Mouse (Mus musculus) spleen, adult 2 months (tissue): ENCODE results near the gene Foxk1. TPM values are rescaled to one million over a fixed set of nuclear protein-coding genes. Genes with fewer than 3 reads are reported as not detected.
A peak's percentile ranks its signal among the peaks of the same experiment; 100 is the strongest.

Experiments used
- DNase-seq, 2 experiments: peaks; one replicate each; pipeline versions ENCODE4 v3.0.0 to v3.0.0-alpha.2; 2012 to 2021; ENCODE audit warnings: low spot score in 2 of 2, low read depth in 1 of 2
- H3K27ac ChIP-seq: fragments of 200-500 bp; 2 replicates; pipeline ENCODE4 v1.5.1; 2012; ENCODE audit warnings: low read length, inconsistent platforms; ENCODE audit not compliant: insufficient read depth
- H3K27me3 ChIP-seq: fragments of 200-500 bp; 2 replicates; pipeline ENCODE4 v1.6.1; 2012; ENCODE audit warnings: mild to moderate bottlenecking, moderate library complexity, low read length, inconsistent platforms; ENCODE audit not compliant: control insufficient read depth, insufficient read depth
- H3K36me3 ChIP-seq: fragments of 200-500 bp; 2 replicates; pipeline ENCODE4 v1.6.1; 2012; ENCODE audit warnings: mild to moderate bottlenecking, low read length, inconsistent platforms; ENCODE audit not compliant: control insufficient read depth, insufficient read depth
- H3K4me1 ChIP-seq: fragments of 200-500 bp; 2 replicates; pipeline ENCODE4 v1.6.1; 2011; ENCODE audit warnings: inconsistent platforms; ENCODE audit not compliant: control insufficient read depth, insufficient read depth, insufficient read length
- H3K4me3 ChIP-seq: fragments of 200-500 bp; 2 replicates; pipeline ENCODE4 v1.5.1; 2011; ENCODE audit warnings: mild to moderate bottlenecking, inconsistent platforms; ENCODE audit not compliant: insufficient read depth, insufficient read length; ENCODE audit errors: extremely low read depth
- CTCF ChIP-seq: fragments of 200-500 bp; IDR thresholded peaks from 2 replicates; pipeline ENCODE4 v1.5.1; 2011; ENCODE audit warnings: mild to moderate bottlenecking, inconsistent platforms; ENCODE audit not compliant: insufficient read depth, insufficient read length, insufficient replicate concordance; ENCODE audit errors: extremely low read depth
- POLR2A ChIP-seq: fragments of 200-500 bp; IDR thresholded peaks from 2 replicates; pipeline ENCODE4 v1.6.1; 2011; ENCODE audit warnings: low read depth, low read length, inconsistent platforms
- WGBS: fragments of 180-500 bp; shearing (Covaris S2); methylation state at CpG from one replicate; pipeline ENCODE4 v1.1.7; 2018; 5-methylcytosine and 5-hydroxymethylcytosine counted together
- polyA plus RNA-seq: library from polyadenylated mRNA; depleted of rRNA; stranded (reverse); fragments of >200 nt; gene quantifications from 2 replicates; pipeline ENCODE4 v1.2.3, GENCODE M21; 2012; rRNA removed

Foxk1 gene
- polyA plus RNA-seq, 1 experiment = 39.2 TPM

- no peaks in the 10 kb centered on the region for H3K27me3 ChIP-seq
Measured at GRCm38 (mm10) chr5:142502414-142502813, 101.1 kb downstream of the Foxk1 start.

GRCm38 (mm10) chr5:142504175-142504574 lies 102.9 kb downstream of the Foxk1 start:
- no peak for DNase-seq
- 25% methylated on average over 3 of the region's 3 CpGs for WGBS
- H3K4me3 ChIP-seq = no peak overlapping the region
- H3K36me3 ChIP-seq = no peaks in the 10 kb centered on the region
- H3K27ac ChIP-seq = no peak overlapping the region
- TF ChIP-seq CTCF = no peak
- no peak for TF ChIP-seq POLR2A
- H3K27me3 ChIP-seq = no peaks in the 10 kb centered on the region
- H3K4me1 ChIP-seq = no peaks in the 10 kb centered on the region

More at GRCm38 (mm10) chr5:142502414-142502813, 101.1 kb downstream of the Foxk1 start:
- H3K27ac ChIP-seq = no peak overlapping the region
- peak; percentile 21 to 48 for DNase-seq
- H3K36me3 ChIP-seq = no peaks in the 10 kb centered on the region
- no peak overlapping the region for H3K4me3 ChIP-seq
- TF ChIP-seq POLR2A (no peak), CTCF (peak; percentile 51; the same call in 1 of the 2 replicates)
- WGBS = 7% methylated on average over 3 of the region's 3 CpGs
- H3K4me1 ChIP-seq = no peaks in the 10 kb centered on the region

GRCm38 (mm10) chr5:142505695-142506423 lies 104.6 kb downstream of the Foxk1 start:
- H3K27me3 ChIP-seq = no peaks in the 10 kb centered on the region
- no peak overlapping the region for H3K27ac ChIP-seq
- H3K36me3 ChIP-seq = no peaks in the 10 kb centered on the region
- 78% methylated on average over 3 of the region's 3 CpGs for WGBS
- DNase-seq = no peak
- H3K4me1 ChIP-seq = no peaks in the 10 kb centered on the region
- TF ChIP-seq CTCF = no peak
- no peak for TF ChIP-seq POLR2A
- no peak overlapping the region for H3K4me3 ChIP-seq

GRCm38 (mm10) chr5:142509141-142510060 lies 108.1 kb downstream of the Foxk1 start:
- no peak for TF ChIP-seq POLR2A
- TF ChIP-seq CTCF = no peak
- H3K4me3 ChIP-seq = no peak overlapping the region
- H3K4me1 ChIP-seq = no peaks in the 10 kb centered on the region
- WGBS = 53% methylated on average over 15 of the region's 15 CpGs
- H3K27me3 ChIP-seq = no peaks in the 10 kb centered on the region
- DNase-seq = no peak
- H3K27ac ChIP-seq = no peak overlapping the region
- no peaks in the 10 kb centered on the region for H3K36me3 ChIP-seq

- Histone ChIP-seq H3K36me3 (no peaks in the 10 kb centered on the region), H3K27ac (no peak overlapping the region), H3K4me3 (no peak overlapping the region), H3K27me3 (no peaks in the 10 kb centered on the region), H3K4me1 (no peaks in the 10 kb centered on the region)
- TF ChIP-seq CTCF = no peak
- no peak for TF ChIP-seq POLR2A
- no peak for DNase-seq
- WGBS = 85% methylated on average over 7 of the region's 7 CpGs
Measured at GRCm38 (mm10) chr5:142510061-142510414, 108.7 kb downstream of the Foxk1 start.

Other genes with a start within 250 kb of the Foxk1 start
- gene Ap5z1, start 62.4 kb downstream of the Foxk1 start, polyA plus RNA-seq = 58.4 and 74.0 TPM in 2 replicates
- not detected in 2 replicates for gene Papolb, start 128.6 kb downstream of the Foxk1 start, polyA plus RNA-seq
- gene Radil, start 149.6 kb downstream of the Foxk1 start, polyA plus RNA-seq = 0.25 and 0.45 TPM in 2 replicates
- 0.18 TPM in 1 of 2 replicates, not detected in the other for gene Mmd2, start 207.3 kb downstream of the Foxk1 start, polyA plus RNA-seq
- gene Wipi2, start 226.2 kb downstream of the Foxk1 start, polyA plus RNA-seq = 32.1 and 36.3 TPM in 2 replicates